In the genomic region with DNA sequence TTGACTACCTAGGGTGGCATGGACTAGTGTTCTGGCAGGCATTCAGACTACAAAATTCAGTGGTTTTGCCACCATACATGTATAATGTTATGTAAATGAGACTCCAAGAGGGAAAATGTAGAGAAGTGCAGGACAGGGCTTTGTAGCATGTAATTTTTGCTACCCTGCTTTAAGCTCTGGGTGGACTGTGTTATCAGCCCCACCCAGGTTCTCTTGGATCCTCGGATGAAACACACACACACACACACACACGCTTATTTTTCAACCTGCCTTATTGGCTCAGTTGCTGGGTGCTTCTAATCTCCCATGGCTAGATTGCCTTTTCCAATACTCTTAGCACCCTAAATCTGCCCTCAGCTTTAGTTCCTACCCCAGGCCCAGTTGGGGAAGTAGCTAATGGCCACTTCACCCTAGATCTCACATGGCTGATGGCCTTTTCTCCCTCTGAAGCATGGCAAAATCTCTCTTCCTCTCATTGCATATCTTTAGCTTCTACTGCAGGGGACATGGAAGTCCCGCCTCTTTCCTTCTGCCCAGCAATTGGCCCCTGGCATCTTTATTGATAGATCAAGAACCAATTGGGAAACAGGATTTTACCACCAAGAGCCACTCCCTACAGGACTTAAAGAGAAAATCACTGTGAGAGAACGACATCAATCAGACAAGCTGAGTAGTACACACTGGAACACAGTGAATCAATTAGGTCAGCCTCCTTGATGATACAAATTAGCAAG, we compare ENCODE assay signal across 8 mouse cellular contexts. TPM values are rescaled to one million over a fixed set of nuclear protein-coding genes. Genes with fewer than 3 reads are reported as not detected.
DNase-seq lines count a peak whose midpoint lies in the region; ATAC-seq and TF ChIP-seq lines count a peak whose summit lies in the region.

No protein-coding gene starts in this region.

- H3K9ac ChIP-seq in intestine, postnatal 0 days (ENCODE audit: low read depth, low read length) = no peak overlapping the region

- H3K4me1 ChIP-seq in intestine, postnatal 0 days (replicated peaks; ENCODE audit: control insufficient read depth, insufficient read depth, low read length) = no peaks in the 10 kb centered on the region
- H3K4me1 ChIP-seq in spleen, adult 2 months (ENCODE audit: control insufficient read depth, insufficient read depth, insufficient read length) = peaks cover 3% of the 10 kb centered on the region; the same call in 1 of the 2 replicates
- no peaks in the 10 kb centered on the region for H3K4me1 ChIP-seq in hindbrain, embryonic 10.5 days (replicated peaks)

- H3K4me2 ChIP-seq in intestine, postnatal 0 days (replicated peaks; ENCODE audit: low read depth) = peak overlapping the region; percentile 54

- DNase-seq in left cerebral cortex, postnatal 14 days (ENCODE audit: low spot score in 2 of 2) = peak; percentile 18 to 41
- DNase-seq in left cerebral cortex, adult 18-20 months (ENCODE audit: low spot score in 2 of 2) = no peak
- DNase-seq in Muller cell, postnatal 12 days (ENCODE audit: inconsistent ontology term) = peak; percentile 52
- peak; percentile 54 to 67 for DNase-seq in spleen, adult 2 months (ENCODE audit: low read depth in 1 of 2, low spot score in 2 of 2)
- DNase-seq in hindbrain, embryonic 10.5 days (ENCODE audit: low spot score) = no peak
- no peak for DNase-seq in left cerebral cortex, postnatal 4 days
- no peak for DNase-seq in ovary, postnatal 10 days (ENCODE audit: low spot score)

- 46% methylated on average over 4 of the region's 4 CpGs for WGBS in intestine, postnatal 0 days
- 24% methylated on average over 4 of the region's 4 CpGs for WGBS in spleen, adult 2 months
- WGBS in hindbrain, embryonic 10.5 days = 69% methylated on average over 4 of the region's 4 CpGs

- H3K27me3 ChIP-seq in intestine, postnatal 0 days (replicated peaks; ENCODE audit: control insufficient read depth, insufficient read depth, low read length) = no peaks in the 10 kb centered on the region
- H3K27me3 ChIP-seq in spleen, adult 2 months (ENCODE audit: control insufficient read depth, insufficient read depth, low read length) = no peaks in the 10 kb centered on the region
- H3K27me3 ChIP-seq in hindbrain, embryonic 10.5 days (ENCODE audit: insufficient read depth, poor library complexity, severe bottlenecking) = no peaks in the 10 kb centered on the region

- intact Hi-C loops in left cerebral cortex, postnatal 14 days (cut with DNase I) = no loop called here
- intact Hi-C loops in left cerebral cortex, postnatal 4 days (cut with DNase I) = no loop called here

- H3K4me3 ChIP-seq in intestine, postnatal 0 days (ENCODE audit: low read depth, low read length) = 0 out of 2 replicates have a peak overlapping the region, but pooled peaks have one; percentile 6
- peak overlapping the region; percentile 52 for H3K4me3 ChIP-seq in spleen, adult 2 months (ENCODE audit: extremely low read depth, insufficient read depth, insufficient read length)
- no peak overlapping the region for H3K4me3 ChIP-seq in hindbrain, embryonic 10.5 days

- H3K27ac ChIP-seq in intestine, postnatal 0 days (ENCODE audit: low read depth, low read length) = no peak overlapping the region; the same call in 1 of the 2 replicates
- peak overlapping the region; percentile 60 for H3K27ac ChIP-seq in spleen, adult 2 months (ENCODE audit: insufficient read depth, low read length)
- H3K27ac ChIP-seq in hindbrain, embryonic 10.5 days = no peak overlapping the region

- no peaks in the 10 kb centered on the region for H3K36me3 ChIP-seq in intestine, postnatal 0 days (ENCODE audit: control insufficient read depth, insufficient read depth)
- no peaks in the 10 kb centered on the region for H3K36me3 ChIP-seq in spleen, adult 2 months (ENCODE audit: control insufficient read depth, insufficient read depth, low read length)
- H3K36me3 ChIP-seq in hindbrain, embryonic 10.5 days = no peaks in the 10 kb centered on the region

- TF ChIP-seq POLR2A in spleen, adult 2 months (IDR thresholded peaks at IDR 0.05; ENCODE audit: low read depth, low read length) = no peak

- TF ChIP-seq CTCF in intestine, postnatal 0 days (IDR thresholded peaks at IDR 0.05; ENCODE audit: low read depth) = no peak
- no peak for TF ChIP-seq CTCF in spleen, adult 2 months (IDR thresholded peaks at IDR 0.05; ENCODE audit: extremely low read depth, insufficient read depth, insufficient read length, insufficient replicate concordance)

- H3K9me3 ChIP-seq in intestine, postnatal 0 days (ENCODE audit: control insufficient read depth) = no peaks in the 10 kb centered on the region
- no peaks in the 10 kb centered on the region for H3K9me3 ChIP-seq in hindbrain, embryonic 10.5 days

- ATAC-seq in intestine, postnatal 0 days = peak; percentile 84

RNA-seq across cellular contexts. Expression of a gene that starts 28.2 kb away (rescaled TPM):
- 1 to 10 TPM; 3.4 to 4.1 TPM for total RNA-seq in left cerebral cortex, postnatal 14 days (2021)
- total RNA-seq in left cerebral cortex, adult 18-20 months (2021) = 1 to 10 TPM; 4.6 to 6.4 TPM
- 3.3 and 3.7 TPM in 2 replicates for polyA plus RNA-seq in intestine, postnatal 0 days (2015; fragmentation: Nextera tagmentation; extraction: Ambion mirVana)
- polyA plus RNA-seq in spleen, adult 2 months (2012; rRNA removed) = 12.2 and 13.0 TPM in 2 replicates
- polyA plus RNA-seq in hindbrain, embryonic 10.5 days (2016; fragmentation: Nextera tagmentation; extraction: Ambion mirVana) = 1.1 and 1.2 TPM in 2 replicates
- total RNA-seq in left cerebral cortex, postnatal 4 days (2021) = 1 to 10 TPM; 5.2 to 7.0 TPM

Comparison
In these comparisons a context has a peak if more than half of its experiments do, and no peak if none do; other contexts are left out.
1. DNase-seq: peak in left cerebral cortex, postnatal 14 days (2 of 2), Muller cell, postnatal 12 days (single experiment) and spleen, adult 2 months (2 of 2); none in left cerebral cortex, adult 18-20 months (0 of 2), hindbrain, embryonic 10.5 days (single experiment), left cerebral cortex, postnatal 4 days (single experiment) and ovary, postnatal 10 days (single experiment).